Mouse (Mus musculus) heart, embryonic 13.5 days (tissue): ENCODE measurements at regions not wholly inside any gene's neighbourhood (a gene's known extent, or its start where the extent isn't known, plus 50 kb on each side); places are given as distances from the start of the nearest gene placed in this dataset.

Experiments used
- ATAC-seq: fragments of 200-750 bp; cut with Nextera tagmentation; 2 replicates; pipeline ENCODE4 v1.8.0; 2017; ENCODE audit warnings: moderate TSS enrichment; ENCODE audit not compliant: insufficient number of reproducible peaks, low FRiP score, low TSS enrichment; ENCODE audit errors: extremely low read depth
- H3K27ac ChIP-seq: fragments of 300-500 bp; sonication (generic); replicated peaks from 2 replicates; pipeline ENCODE4 v1.5.1; 2015; ENCODE audit warnings: moderate library complexity, mild to moderate bottlenecking, inconsistent platforms
- H3K27me3 ChIP-seq: fragments of 300-500 bp; sonication (generic); replicated peaks from 2 replicates; pipeline ENCODE4 v1.6.1; 2015; ENCODE audit warnings: mild to moderate bottlenecking, inconsistent platforms
- H3K36me3 ChIP-seq: fragments of 300-500 bp; sonication (generic); 2 replicates; pipeline ENCODE4 v1.6.1; 2015; ENCODE audit warnings: mild to moderate bottlenecking, inconsistent platforms
- H3K4me1 ChIP-seq: fragments of 300-500 bp; sonication (generic); 2 replicates; pipeline ENCODE4 v1.6.1; 2015; ENCODE audit warnings: inconsistent platforms
- H3K4me2 ChIP-seq: fragments of 300-500 bp; sonication (generic); 2 replicates; pipeline ENCODE4 v1.6.1; 2015; ENCODE audit warnings: inconsistent platforms, mild to moderate bottlenecking, moderate library complexity
- H3K4me3 ChIP-seq: fragments of 300-500 bp; sonication (generic); 2 replicates; pipeline ENCODE4 v1.5.1; 2015; ENCODE audit warnings: moderate library complexity, mild to moderate bottlenecking, inconsistent platforms
- H3K9ac ChIP-seq: fragments of 300-500 bp; sonication (generic); 2 replicates; pipeline ENCODE4 v1.6.1; 2015; ENCODE audit warnings: inconsistent platforms, mild to moderate bottlenecking, moderate library complexity
- H3K9me3 ChIP-seq: fragments of 300-500 bp; sonication (generic); 2 replicates; pipeline ENCODE4 v1.6.1; 2016; ENCODE audit warnings: inconsistent platforms
- WGBS: fragments of 180-500 bp; shearing (Covaris S2); methylation state at CpG from one replicate; pipeline ENCODE4 v1.1.7; 2015; ENCODE audit warnings: mixed read lengths; 5-methylcytosine and 5-hydroxymethylcytosine counted together

- Histone ChIP-seq H3K4me3 (no peak overlapping the region), H3K4me2 (no peak overlapping the region), H3K9me3 (no peaks in the 10 kb centered on the region), H3K27me3 (no peaks in the 10 kb centered on the region), H3K36me3 (no peaks in the 10 kb centered on the region), H3K9ac (no peak overlapping the region), H3K27ac (no peak overlapping the region), H3K4me1 (peaks cover 7% of the 10 kb centered on the region)
- WGBS: 71% methylated on average over 4 of the region's 4 CpGs
- no peak for ATAC-seq
Observed at GRCm38 (mm10) chr17:4913001-4913400, 81.1 kb upstream of the Arid1b start.

GRCm38 (mm10) chr17:4919866-4920495 lies 74.2 kb upstream of the Arid1b start:
- Histone ChIP-seq H3K27me3 (no peaks in the 10 kb centered on the region), H3K4me1 (peaks cover 3% of the 10 kb centered on the region; the same call in 1 of the 2 replicates), H3K9ac (no peak overlapping the region), H3K27ac (no peak overlapping the region), H3K9me3 (no peaks in the 10 kb centered on the region), H3K4me3 (no peak overlapping the region), H3K36me3 (no peaks in the 10 kb centered on the region), H3K4me2 (no peak overlapping the region)
- 52% methylated on average over 6 of the region's 6 CpGs for WGBS
- no peak for ATAC-seq

- ATAC-seq: no peak
- H3K27ac ChIP-seq: no peak overlapping the region
- no peak overlapping the region for H3K4me3 ChIP-seq
- no peaks in the 10 kb centered on the region for H3K27me3 ChIP-seq
- no peak overlapping the region for H3K9ac ChIP-seq
- peaks cover 3% of the 10 kb centered on the region; the same call in 1 of the 2 replicates for H3K4me1 ChIP-seq
- WGBS: 69% methylated on average over 7 of the region's 7 CpGs
- no peak overlapping the region for H3K4me2 ChIP-seq
- H3K36me3 ChIP-seq: no peaks in the 10 kb centered on the region
- no peaks in the 10 kb centered on the region for H3K9me3 ChIP-seq
Observed at GRCm38 (mm10) chr17:4921121-4921520, 73.0 kb upstream of the Arid1b start.

- H3K27ac ChIP-seq: no peak overlapping the region
- no peak overlapping the region for H3K4me2 ChIP-seq
- no peak overlapping the region for H3K4me3 ChIP-seq
- no peaks in the 10 kb centered on the region for H3K27me3 ChIP-seq
- WGBS: 66% methylated on average over 5 of the region's 5 CpGs
- no peaks in the 10 kb centered on the region for H3K4me1 ChIP-seq
- H3K9me3 ChIP-seq: no peaks in the 10 kb centered on the region
- no peak for ATAC-seq
- H3K9ac ChIP-seq: no peak overlapping the region
- H3K36me3 ChIP-seq: no peaks in the 10 kb centered on the region
Observed at GRCm38 (mm10) chr17:4928631-4929030, 65.5 kb upstream of the Arid1b start.

GRCm38 (mm10) chr17:4935268-4935667 lies 58.9 kb upstream of the Arid1b start:
- Histone ChIP-seq H3K9me3 (no peaks in the 10 kb centered on the region), H3K9ac (no peak overlapping the region), H3K4me1 (no peaks in the 10 kb centered on the region), H3K27ac (no peak overlapping the region), H3K4me3 (no peak overlapping the region), H3K4me2 (no peak overlapping the region), H3K36me3 (no peaks in the 10 kb centered on the region), H3K27me3 (peaks cover 5% of the 10 kb centered on the region)
- no peak for ATAC-seq
- 80% methylated on average over 5 of the region's 5 CpGs for WGBS

- Histone ChIP-seq H3K4me1 (peaks cover 9% of the 10 kb centered on the region), H3K27ac (no peak overlapping the region), H3K4me3 (no peak overlapping the region), H3K9me3 (no peaks in the 10 kb centered on the region), H3K9ac (no peak overlapping the region), H3K4me2 (no peak overlapping the region), H3K27me3 (peaks cover 5% of the 10 kb centered on the region), H3K36me3 (no peaks in the 10 kb centered on the region)
- 50% methylated on average over 9 of the region's 9 CpGs for WGBS
- ATAC-seq: no peak
Observed at GRCm38 (mm10) chr17:4940589-4940988, 53.5 kb upstream of the Arid1b start.

GRCm38 (mm10) chr17:4941286-4941800 lies 52.8 kb upstream of the Arid1b start:
- no peak for ATAC-seq
- peaks cover 15% of the 10 kb centered on the region for H3K4me1 ChIP-seq
- H3K9me3 ChIP-seq: no peaks in the 10 kb centered on the region
- H3K9ac ChIP-seq: no peak overlapping the region
- H3K27ac ChIP-seq: no peak overlapping the region
- WGBS: 76% methylated on average over 4 of the region's 4 CpGs
- H3K4me2 ChIP-seq: no peak overlapping the region
- peaks cover 5% of the 10 kb centered on the region for H3K27me3 ChIP-seq
- no peak overlapping the region for H3K4me3 ChIP-seq
- H3K36me3 ChIP-seq: no peaks in the 10 kb centered on the region

- H3K27ac ChIP-seq: no peak overlapping the region
- peaks cover 22% of the 10 kb centered on the region for H3K4me1 ChIP-seq
- no peak for ATAC-seq
- 84% methylated on average over 7 of the region's 7 CpGs for WGBS
- H3K9ac ChIP-seq: no peak overlapping the region
- no peak overlapping the region for H3K4me3 ChIP-seq
- H3K27me3 ChIP-seq: no peaks in the 10 kb centered on the region
- H3K4me2 ChIP-seq: no peak overlapping the region
- H3K36me3 ChIP-seq: no peaks in the 10 kb centered on the region
- H3K9me3 ChIP-seq: no peaks in the 10 kb centered on the region
Observed at GRCm38 (mm10) chr17:4942868-4943267, 51.3 kb upstream of the Arid1b start.
